Mouse (Mus musculus): Measurements from ENCODE around the gene Stoml1.

- no peak for TF ChIP-seq POLR2A (IDR thresholded peaks at IDR 0.05; ENCODE audit: borderline replicate concordance, insufficient read depth, low read length)
- no peak for TF ChIP-seq CTCF (IDR thresholded peaks at IDR 0.05; ENCODE audit: borderline replicate concordance, insufficient read depth, low read depth, low read length)
These were observed 50.2 kb downstream of the Stoml1 start for GRCm38 (mm10) chr9:58303115-58303514.
